Mouse (Mus musculus) ES-E14 (cell line): ENCODE results near the gene Cd3eap. TPM values are rescaled to one million over a fixed set of nuclear protein-coding genes. Genes with fewer than 3 reads are reported as not detected.

ENCODE experiments used
- DNase-seq: peaks from one replicate; pipeline ENCODE4 v3.0.0-alpha.2; 2013; ENCODE audit warnings: low read depth, low spot score
- H3K27ac ChIP-seq: 2 replicates; pipeline ENCODE4 v1.5.1; 2012; ENCODE audit warnings: low read depth, mild to moderate bottlenecking, low read length, moderate library complexity, mixed read lengths; ENCODE audit not compliant: poor library complexity, insufficient read depth, severe bottlenecking
- H3K36me3 ChIP-seq: 2 replicates; pipeline ENCODE4 v1.6.1; 2012; ENCODE audit warnings: mild to moderate bottlenecking, low read length, moderate library complexity, mixed read lengths; ENCODE audit not compliant: control insufficient read depth, poor library complexity, insufficient read depth, severe bottlenecking
- H3K4me1 ChIP-seq, 2 experiments: fragments of 150-350 bp in 1 of 2; sonication (generic) in 1 of 2; 2 replicates each; pipeline ENCODE4 v1.6.1; 2012; ENCODE audit warnings: low read length in 2 of 2, mild to moderate bottlenecking in 1 of 2, mixed read lengths in 1 of 2; ENCODE audit not compliant: control insufficient read depth in 2 of 2, insufficient read depth in 2 of 2, poor library complexity in 1 of 2
- H3K4me3 ChIP-seq, 2 experiments: fragments of 150-350 bp in 1 of 2; sonication (generic) in 1 of 2; 2 replicates each; pipeline ENCODE4 v1.5.1; 2012; ENCODE audit warnings: low read length in 2 of 2, low read depth in 1 of 2, mild to moderate bottlenecking in 1 of 2, mixed read lengths in 1 of 2; ENCODE audit not compliant: insufficient read depth in 1 of 2, poor library complexity in 1 of 2, severe bottlenecking in 1 of 2
- H3K9ac ChIP-seq: 2 replicates; pipeline ENCODE4 v1.6.1; 2012; ENCODE audit warnings: low read depth, mild to moderate bottlenecking, low read length, mixed read lengths; ENCODE audit not compliant: poor library complexity, insufficient read depth, severe bottlenecking
- H3K9me3 ChIP-seq: fragments of 150-350 bp; sonication (generic); 2 replicates; pipeline ENCODE4 v1.6.1; 2012; ENCODE audit warnings: low read depth, mild to moderate bottlenecking, low read length; ENCODE audit not compliant: control insufficient read depth, insufficient read depth
- CHD2 ChIP-seq: IDR thresholded peaks from 2 replicates; pipeline ENCODE4 v1.6.1; 2014; ENCODE audit warnings: mild to moderate bottlenecking, low read depth, low read length, inconsistent platforms
- HCFC1 ChIP-seq: IDR thresholded peaks from 2 replicates; pipeline ENCODE4 v1.6.1; 2012; ENCODE audit warnings: low read length, inconsistent platforms, borderline replicate concordance; ENCODE audit not compliant: insufficient read depth
- MAFK ChIP-seq: IDR thresholded peaks from 2 replicates; pipeline ENCODE4 v1.6.1; 2014; ENCODE audit warnings: mild to moderate bottlenecking, low read depth, low read length, inconsistent platforms; ENCODE audit not compliant: insufficient read depth
- ZC3H11A ChIP-seq: IDR thresholded peaks from 2 replicates; pipeline ENCODE4 v1.6.1; 2012; ENCODE audit warnings: low read depth, mild to moderate bottlenecking, inconsistent platforms, low read length, borderline replicate concordance
- ZNF384 ChIP-seq: IDR thresholded peaks from 2 replicates; pipeline ENCODE4 v1.6.1; 2012; ENCODE audit warnings: low read depth, low read length, inconsistent platforms
- in situ Hi-C, 2 experiments: fragments of 600-800 bp; cut with MboI; formaldehyde crosslinking; loops; one replicate each; pipeline ENCODE4 v1.15.1; 2025; ENCODE audit warnings: low sequenced_read_pairs in 2 of 2, inconsistent platforms in 1 of 2; ENCODE audit not compliant: unreplicated experiment in 2 of 2
- total RNA-seq: library from RNA; depleted of rRNA; stranded (reverse); fragments of 300-350 nt; gene quantifications from 2 replicates; pipeline ENCODE4 v1.2.3, GENCODE M21; 2012

The Cd3eap gene
- total RNA-seq, 1 experiment = 26.7 TPM

- H3K36me3 ChIP-seq = no peaks in the 10 kb centered on the region; the same call in 1 of the 2 replicates
- no peak overlapping the region for H3K27ac ChIP-seq
- in situ Hi-C loops = no loop called here
- peaks cover 4 to 14% of the 10 kb centered on the region in 2 experiments; a peak in 3 of 4 replicates for H3K4me1 ChIP-seq
- no peak overlapping the region for H3K9ac ChIP-seq
- DNase-seq = no peak
- no peak for TF ChIP-seq HCFC1
- TF ChIP-seq ZNF384 = no peak
- no peak for TF ChIP-seq CHD2
- TF ChIP-seq MAFK = no peak
- no peak for TF ChIP-seq ZC3H11A
- no peak overlapping the region for H3K4me3 ChIP-seq
- H3K9me3 ChIP-seq = no peaks in the 10 kb centered on the region
Observed at GRCm38 (mm10) chr7:19402535-19403112, 43.3 kb upstream of the Cd3eap start.

DNA sequence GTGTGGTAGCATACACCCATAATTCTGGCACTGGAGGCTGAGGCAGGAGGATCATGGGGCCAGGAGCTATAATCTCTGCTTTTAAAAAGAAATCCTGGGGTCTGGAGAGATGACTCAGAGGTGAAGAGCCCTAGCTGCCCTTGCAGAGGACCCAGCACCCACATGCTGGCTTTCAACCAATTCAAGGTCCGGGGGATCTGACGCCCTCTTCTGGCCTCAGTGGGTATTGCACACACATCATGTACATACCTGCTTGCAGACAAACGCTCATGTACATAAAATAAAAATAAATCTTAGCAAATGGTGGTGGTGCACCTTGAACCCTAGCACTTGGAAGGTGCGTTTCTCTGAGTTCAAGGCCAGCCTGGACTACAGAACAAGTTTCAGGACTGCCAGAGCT, 41.7 kb upstream of the Cd3eap start:
- in situ Hi-C loops = no loop called here
- peaks cover 7% of the 10 kb centered on the region; the same call in 1 of the 2 replicates for H3K36me3 ChIP-seq
- H3K27ac ChIP-seq = no peak overlapping the region
- H3K9me3 ChIP-seq = no peaks in the 10 kb centered on the region
- DNase-seq = no peak
- H3K4me1 ChIP-seq = peaks cover 4 to 14% of the 10 kb centered on the region in 2 experiments; a peak in 3 of 4 replicates
- no peak overlapping the region for H3K9ac ChIP-seq
- no peak overlapping the region for H3K4me3 ChIP-seq
- no peak for TF ChIP-seq ZC3H11A
- no peak for TF ChIP-seq CHD2
- no peak for TF ChIP-seq HCFC1
- no peak for TF ChIP-seq MAFK
- no peak for TF ChIP-seq ZNF384

- in situ Hi-C loops = no loop called here
- no peaks in the 10 kb centered on the region for H3K9me3 ChIP-seq
- H3K4me3 ChIP-seq = peak overlapping the region; percentile 60 to 70
- H3K36me3 ChIP-seq = peaks cover 19% of the 10 kb centered on the region
- no peak for TF ChIP-seq ZC3H11A
- TF ChIP-seq MAFK = no peak
- no peak for TF ChIP-seq ZNF384
- TF ChIP-seq CHD2 = no peak
- no peak for TF ChIP-seq HCFC1
- peak overlapping the region; percentile 57 for H3K9ac ChIP-seq
- H3K27ac ChIP-seq = peak overlapping the region; percentile 8; the same call in 1 of the 2 replicates
- H3K4me1 ChIP-seq = peaks cover 4 to 14% of the 10 kb centered on the region in 2 experiments; a peak in 2 of 4 replicates
- no peak for DNase-seq
Observed at GRCm38 (mm10) chr7:19399496-19400280, 40.4 kb upstream of the Cd3eap start.

- Histone ChIP-seq H3K4me3 (no peak overlapping the region), H3K27ac (no peak overlapping the region), H3K9ac (no peak overlapping the region), H3K4me1 (peaks cover 0 to 13% of the 10 kb centered on the region in 2 experiments; a peak in 2 of 4 replicates), H3K9me3 (no peaks in the 10 kb centered on the region), H3K36me3 (peaks cover 58% of the 10 kb centered on the region)
- TF ChIP-seq ZC3H11A = no peak
- TF ChIP-seq ZNF384 = no peak
- TF ChIP-seq MAFK = no peak
- no peak for TF ChIP-seq HCFC1
- TF ChIP-seq CHD2 = no peak
- in situ Hi-C loops = no loop called here
- no peak for DNase-seq
Observed at GRCm38 (mm10) chr7:19394484-19394883, 35.2 kb upstream of the Cd3eap start.
